Mouse (Mus musculus): Measurements from ENCODE around the gene Tmem80. TPM values are rescaled to one million over a fixed set of nuclear protein-coding genes. Genes with fewer than 3 reads are reported as not detected.

Tmem80 gene
- total RNA-seq, 1 experiment from 2014 or later = 10.5 TPM

DNA sequence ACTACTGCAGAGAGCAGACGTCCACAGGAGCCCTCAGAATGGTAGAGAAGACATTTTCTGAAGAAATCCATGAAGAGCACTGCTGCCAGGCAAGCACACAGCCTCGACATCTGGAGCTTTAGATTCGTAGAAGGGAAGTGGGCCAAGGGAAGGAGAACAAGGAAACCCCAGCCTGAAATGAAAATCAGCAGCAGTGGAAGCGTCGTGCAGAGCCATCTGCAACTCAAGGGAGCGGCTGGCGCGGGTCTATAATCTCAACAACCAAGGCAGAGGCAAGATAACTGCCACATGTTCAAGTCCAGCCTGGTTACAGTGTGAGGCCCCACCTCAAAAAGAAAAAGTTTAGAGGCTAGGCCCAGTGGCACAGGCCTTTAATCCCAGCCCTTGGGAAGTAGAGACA is 12.5 kb upstream of the Tmem80 start:
- ATAC-seq (replicated peaks in 1 of 2; ENCODE audit: insufficient read depth in 1 of 2, low FRiP score in 2 of 2, low TSS enrichment in 1 of 2, low read depth in 1 of 2, poor library complexity in 2 of 2, severe bottlenecking in 2 of 2) = no peak

DNA sequence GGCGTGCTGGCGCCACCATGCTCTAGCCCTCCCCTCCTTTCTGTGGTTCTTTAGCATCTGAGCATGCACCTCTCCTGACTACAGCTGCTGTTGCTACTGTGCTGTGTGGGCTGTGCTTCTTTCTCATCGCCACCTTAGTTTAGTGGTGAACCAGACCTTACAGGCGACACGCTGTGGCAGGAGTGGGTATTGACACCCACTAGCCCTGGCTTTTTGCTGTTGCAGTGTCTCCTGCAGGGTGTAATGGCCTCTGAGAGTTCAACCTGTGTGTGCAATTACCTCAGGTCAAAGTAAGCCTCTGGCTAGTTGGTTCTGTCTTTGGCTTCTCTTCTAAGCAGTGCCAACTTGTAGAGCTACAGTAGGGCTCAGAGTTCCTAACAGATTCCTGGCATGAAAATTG is 11.6 kb upstream of the Tmem80 start:
- ATAC-seq (replicated peaks in 1 of 2; ENCODE audit: insufficient read depth in 1 of 2, low FRiP score in 2 of 2, low TSS enrichment in 1 of 2, low read depth in 1 of 2, poor library complexity in 2 of 2, severe bottlenecking in 2 of 2) = peak; percentile 83 to 88

DNA sequence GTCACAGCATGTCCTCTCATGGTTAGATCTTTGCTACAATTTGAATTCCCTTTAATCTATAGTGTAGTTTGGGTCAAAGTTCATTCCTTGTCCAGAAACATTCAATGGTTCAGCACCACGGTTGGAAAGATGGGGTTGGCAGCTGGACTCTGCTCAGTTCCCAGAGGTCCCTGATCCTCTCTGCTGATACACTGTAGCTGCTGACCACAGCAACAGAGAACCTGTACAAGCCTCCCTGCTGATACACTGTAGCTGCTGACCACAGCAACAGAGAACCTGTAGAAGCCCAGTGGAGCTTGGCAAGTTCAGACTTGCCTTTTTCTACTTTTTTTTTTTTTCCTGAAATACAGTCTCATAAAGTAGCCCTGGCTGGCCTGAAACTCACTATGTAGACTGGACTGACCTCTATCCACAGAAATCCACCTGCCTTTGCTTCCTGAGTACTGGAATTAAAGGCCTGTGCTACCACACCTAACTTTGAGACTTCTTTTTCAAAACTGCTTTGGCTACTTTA is 9.9 kb upstream of the Tmem80 start:
- ATAC-seq (replicated peaks in 1 of 2; ENCODE audit: insufficient read depth in 1 of 2, low FRiP score in 2 of 2, low TSS enrichment in 1 of 2, low read depth in 1 of 2, poor library complexity in 2 of 2, severe bottlenecking in 2 of 2) = no peak

DNA sequence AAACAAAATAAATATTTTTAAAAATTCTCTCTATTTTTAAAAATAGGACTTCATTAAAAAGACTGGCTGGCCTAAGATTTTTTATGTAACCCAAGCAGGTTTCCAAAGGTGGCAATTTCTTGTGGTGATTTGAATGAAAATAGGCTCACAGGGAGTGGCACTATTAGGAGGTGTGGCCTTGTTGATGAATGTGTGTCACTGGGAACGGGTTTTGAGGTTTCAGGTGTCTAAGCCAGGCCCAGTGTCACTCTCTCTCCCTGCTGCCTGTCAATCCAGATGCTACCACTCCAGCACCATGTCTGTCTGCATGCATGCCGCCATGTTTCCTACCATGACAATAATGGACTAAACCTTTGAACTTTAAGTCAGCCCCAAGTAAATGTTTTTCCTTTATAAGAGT is 8.1 kb upstream of the Tmem80 start:
- no peak for ATAC-seq (replicated peaks in 1 of 2; ENCODE audit: insufficient read depth in 1 of 2, low FRiP score in 2 of 2, low TSS enrichment in 1 of 2, low read depth in 1 of 2, poor library complexity in 2 of 2, severe bottlenecking in 2 of 2)

DNA sequence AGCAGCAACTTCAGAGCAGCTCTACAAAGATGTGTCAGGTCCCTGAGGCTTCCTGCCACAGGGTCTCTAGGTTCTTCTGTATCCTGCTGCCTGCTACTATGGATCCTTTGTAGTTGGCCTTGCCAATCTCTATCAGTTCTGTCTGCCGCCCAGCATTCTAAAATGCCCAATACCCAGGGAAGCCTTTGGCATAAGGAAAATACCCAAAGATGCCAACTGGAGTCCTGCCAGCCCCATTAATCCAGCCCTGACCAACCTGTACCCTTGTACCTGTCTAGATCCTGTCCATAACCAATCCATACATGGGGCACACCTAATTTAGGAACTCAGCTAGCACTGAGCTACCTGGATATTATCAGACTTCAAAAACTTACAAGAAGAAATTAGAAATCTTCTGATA is 2.9 kb upstream of the Tmem80 start:
- no peak for ATAC-seq (replicated peaks in 1 of 2; ENCODE audit: insufficient read depth in 1 of 2, low FRiP score in 2 of 2, low TSS enrichment in 1 of 2, low read depth in 1 of 2, poor library complexity in 2 of 2, severe bottlenecking in 2 of 2)

DNA sequence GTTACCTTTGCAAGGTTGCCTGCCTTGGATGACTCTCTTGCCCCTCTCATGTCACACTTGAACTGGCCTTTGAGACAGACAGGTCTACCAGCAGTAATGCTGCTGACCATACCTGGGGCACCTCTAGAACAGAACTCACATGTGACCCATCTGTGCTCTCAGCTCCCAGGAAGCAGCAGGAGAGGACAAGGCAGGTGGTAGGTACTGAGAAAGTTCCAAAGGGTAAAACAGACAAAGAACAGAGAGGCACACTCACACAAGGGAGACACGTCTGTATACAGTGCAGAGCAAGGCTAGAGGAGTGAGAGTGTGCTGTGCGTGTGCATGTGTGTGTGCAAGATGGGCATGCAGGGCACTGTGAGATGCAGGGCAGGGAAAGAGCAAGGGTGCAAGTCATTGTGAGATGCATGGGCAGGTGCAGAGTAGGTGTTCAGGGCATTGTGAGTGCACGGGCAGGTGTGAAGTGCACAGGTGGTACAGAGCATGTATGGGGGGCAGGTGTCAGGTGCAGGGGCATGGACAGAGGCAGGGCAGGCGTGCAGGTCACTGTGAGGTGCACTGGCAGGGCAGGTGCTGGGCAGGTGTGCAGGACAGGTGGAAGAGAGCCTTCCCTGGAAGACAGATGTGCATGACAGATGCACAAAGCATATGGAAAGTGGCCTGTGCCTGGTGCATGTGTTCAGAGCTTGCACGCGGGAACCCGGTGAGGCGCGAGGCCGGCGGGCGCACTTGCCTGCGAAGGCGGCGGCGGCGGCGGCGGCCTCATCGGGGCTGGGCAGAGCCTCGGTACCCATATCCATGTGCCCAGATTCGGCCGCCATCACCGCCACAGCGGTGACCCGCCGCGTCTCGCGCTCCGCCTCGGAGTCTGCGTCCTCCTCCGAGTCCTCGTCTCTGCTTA is 743 bp upstream of the Tmem80 start:
- ATAC-seq (replicated peaks in 1 of 2; ENCODE audit: insufficient read depth in 1 of 2, low FRiP score in 2 of 2, low TSS enrichment in 1 of 2, low read depth in 1 of 2, poor library complexity in 2 of 2, severe bottlenecking in 2 of 2) = no peak

DNA sequence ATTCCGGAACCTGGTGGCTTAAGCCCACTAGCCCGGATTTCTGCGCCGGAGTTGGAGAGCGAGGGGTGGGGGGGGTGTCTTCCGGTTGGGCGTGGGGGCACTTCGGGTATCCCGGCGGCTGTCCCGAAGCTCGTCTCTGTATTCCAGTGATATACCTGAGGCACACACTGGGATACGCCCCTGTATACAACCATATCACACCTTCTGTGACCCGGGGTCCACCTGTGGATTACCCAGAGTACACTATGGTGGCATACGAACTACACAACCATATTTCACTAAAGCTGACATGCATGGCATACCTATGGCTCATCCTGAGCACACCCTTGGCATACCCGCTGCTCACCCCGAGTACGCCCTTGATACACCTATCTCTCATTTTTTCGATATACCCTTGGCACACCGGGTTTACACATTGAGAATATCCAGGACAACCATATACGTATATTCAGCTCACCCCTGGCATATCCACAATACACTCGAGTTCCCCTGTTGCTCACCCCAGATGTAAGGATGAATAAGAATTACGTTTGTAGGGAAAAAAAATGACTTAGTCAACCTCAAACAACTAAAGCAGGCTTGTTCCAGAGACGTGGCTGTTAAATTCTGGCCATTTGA is 943 bp downstream of the Tmem80 start:
- ATAC-seq (replicated peaks in 1 of 2; ENCODE audit: insufficient read depth in 1 of 2, low FRiP score in 2 of 2, low TSS enrichment in 1 of 2, low read depth in 1 of 2, poor library complexity in 2 of 2, severe bottlenecking in 2 of 2) = no peak

DNA sequence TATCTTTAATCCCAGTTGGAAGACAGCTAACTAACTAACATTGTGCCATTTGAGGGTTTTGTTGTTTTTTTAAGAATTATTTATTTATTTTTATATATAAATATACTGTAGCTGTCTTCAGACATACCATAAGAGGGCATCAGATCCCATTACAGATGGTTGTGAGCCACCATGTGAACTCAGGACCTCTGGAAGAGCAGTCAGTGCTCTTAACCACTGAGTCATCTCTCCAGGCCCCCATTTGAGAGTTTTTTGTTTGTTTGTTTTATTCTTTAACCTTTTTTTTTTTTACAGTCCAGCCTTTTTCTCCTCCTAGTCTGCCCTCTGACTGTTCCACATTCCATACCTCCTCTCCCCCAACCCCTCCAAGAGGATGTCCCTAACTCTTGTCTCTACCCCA is 3.2 kb downstream of the Tmem80 start:
- ATAC-seq (replicated peaks in 1 of 2; ENCODE audit: insufficient read depth in 1 of 2, low FRiP score in 2 of 2, low TSS enrichment in 1 of 2, low read depth in 1 of 2, poor library complexity in 2 of 2, severe bottlenecking in 2 of 2) = no peak

DNA sequence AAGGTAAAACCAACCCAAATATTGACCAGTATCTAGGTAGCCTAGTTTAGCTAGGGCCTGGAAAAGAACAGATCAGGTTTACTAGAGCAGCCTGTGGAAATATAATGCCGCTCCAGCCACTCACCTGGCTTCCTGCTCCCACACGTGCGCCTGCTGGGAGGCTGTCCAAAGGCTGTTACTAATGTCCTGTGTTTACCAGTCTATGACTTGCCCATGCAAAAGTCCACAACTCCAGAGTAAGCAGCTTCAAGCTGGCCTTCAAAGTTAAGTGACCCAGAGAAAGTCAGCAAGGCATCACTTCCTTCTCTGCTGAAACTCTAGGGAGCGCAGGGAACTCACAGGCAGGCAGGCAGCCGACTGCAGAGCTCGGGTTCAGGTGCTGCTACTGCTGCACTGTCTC is 4.5 kb downstream of the Tmem80 start:
- no peak for ATAC-seq (replicated peaks in 1 of 2; ENCODE audit: insufficient read depth in 1 of 2, low FRiP score in 2 of 2, low TSS enrichment in 1 of 2, low read depth in 1 of 2, poor library complexity in 2 of 2, severe bottlenecking in 2 of 2)

DNA sequence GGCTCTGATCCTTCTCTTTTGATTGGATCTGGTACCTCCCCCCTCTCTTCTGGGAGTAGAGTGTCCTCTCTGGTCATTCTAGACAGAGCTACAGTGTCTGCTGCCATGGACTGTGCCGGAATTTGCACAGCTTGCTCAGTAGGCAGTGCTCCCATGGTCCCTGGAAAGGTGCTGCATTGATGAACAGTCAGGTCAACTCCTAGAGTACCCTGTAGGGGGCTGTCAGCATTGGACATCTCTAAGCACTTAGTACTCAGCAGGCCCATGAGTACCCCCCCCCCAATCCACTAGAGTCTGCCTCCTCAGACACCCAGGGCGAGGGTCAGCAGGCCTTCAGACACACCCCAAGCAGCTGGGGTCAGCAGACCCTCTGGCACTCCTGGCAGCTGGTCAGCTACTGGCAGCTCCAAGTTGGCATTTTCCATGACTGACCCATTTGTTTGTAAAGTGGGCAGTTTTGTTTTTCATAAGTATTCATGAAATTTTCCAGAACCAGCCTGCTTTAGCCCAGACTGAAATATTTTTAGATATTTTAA is 7.6 kb downstream of the Tmem80 start:
- ATAC-seq (replicated peaks in 1 of 2; ENCODE audit: insufficient read depth in 1 of 2, low FRiP score in 2 of 2, low TSS enrichment in 1 of 2, low read depth in 1 of 2, poor library complexity in 2 of 2, severe bottlenecking in 2 of 2) = no peak

DNA sequence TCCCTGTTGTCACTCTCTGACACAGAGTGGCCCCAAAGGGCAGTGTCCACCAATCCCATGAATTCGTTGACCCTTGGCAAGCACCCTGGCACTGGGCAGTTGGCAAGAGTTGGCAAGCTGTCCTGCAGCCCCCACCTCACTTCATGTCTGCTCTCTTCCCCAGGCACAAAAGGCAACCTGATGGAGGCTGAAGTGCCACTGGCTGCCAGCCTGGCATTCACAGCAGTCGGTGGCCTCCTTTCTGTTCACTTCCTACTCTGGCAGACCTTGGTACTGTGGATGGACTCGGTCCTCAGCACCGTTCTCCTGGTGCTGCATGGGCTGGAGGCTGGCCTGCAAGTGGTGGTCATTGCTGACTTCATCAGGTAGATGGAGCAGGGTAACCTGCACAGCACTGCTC is 8.1 kb downstream of the Tmem80 start:
- ATAC-seq (replicated peaks in 1 of 2; ENCODE audit: insufficient read depth in 1 of 2, low FRiP score in 2 of 2, low TSS enrichment in 1 of 2, low read depth in 1 of 2, poor library complexity in 2 of 2, severe bottlenecking in 2 of 2) = no peak

DNA sequence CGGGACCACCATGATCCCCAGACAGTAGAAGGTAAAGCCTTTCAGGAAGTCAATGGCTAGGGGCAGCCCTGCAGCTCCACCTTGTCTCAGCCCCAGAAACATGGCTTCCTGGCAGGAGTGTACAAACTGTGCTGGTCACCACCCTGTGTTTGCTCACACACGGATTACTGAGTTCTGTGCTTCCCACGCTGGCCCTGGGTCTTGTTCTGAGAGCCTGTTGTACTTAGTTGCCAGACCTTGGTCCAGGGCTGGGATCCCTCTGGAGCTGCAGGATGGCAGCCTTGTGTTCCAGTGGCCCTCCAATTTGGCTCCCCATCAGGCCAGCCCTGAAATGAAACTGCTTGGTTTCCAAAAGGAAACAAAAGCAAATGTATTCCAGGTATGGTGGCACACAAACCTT is 8.8 kb downstream of the Tmem80 start:
- no peak for ATAC-seq (replicated peaks in 1 of 2; ENCODE audit: insufficient read depth in 1 of 2, low FRiP score in 2 of 2, low TSS enrichment in 1 of 2, low read depth in 1 of 2, poor library complexity in 2 of 2, severe bottlenecking in 2 of 2)

DNA sequence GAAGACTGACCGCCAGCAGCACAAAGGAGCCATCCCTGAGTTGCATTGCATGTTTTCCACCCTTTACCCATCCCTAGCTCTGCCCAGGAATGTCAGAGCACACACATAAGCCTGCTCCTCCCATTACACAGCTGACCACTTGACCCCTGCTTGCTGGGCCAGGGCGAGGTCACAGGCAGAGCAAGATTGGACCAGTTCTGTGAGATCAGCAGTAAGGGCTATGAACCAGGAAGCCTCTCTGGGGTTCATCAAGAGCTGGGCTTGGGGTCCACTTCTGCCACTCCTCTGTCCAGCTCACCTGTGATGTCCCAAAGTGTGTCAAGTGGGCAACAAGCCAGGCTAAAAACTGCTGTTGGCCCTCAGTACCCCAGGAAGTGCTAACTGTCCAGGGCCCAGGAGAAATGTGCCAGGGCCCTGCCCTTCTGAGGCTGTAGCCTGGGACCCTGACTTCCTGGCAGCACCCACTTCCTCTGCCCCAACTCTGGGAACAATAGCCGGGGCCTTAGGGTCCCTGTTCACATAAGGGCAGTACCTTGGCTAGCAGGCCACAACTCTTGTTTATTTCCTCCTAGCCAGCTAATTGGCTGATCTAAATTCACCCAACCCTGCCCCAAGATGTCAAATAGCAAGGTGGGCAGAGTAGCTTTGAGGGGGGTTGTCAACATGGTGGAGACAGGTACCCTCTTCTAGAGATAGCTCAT is 10.3 kb downstream of the Tmem80 start:
- no peak for ATAC-seq (replicated peaks in 1 of 2; ENCODE audit: insufficient read depth in 1 of 2, low FRiP score in 2 of 2, low TSS enrichment in 1 of 2, low read depth in 1 of 2, poor library complexity in 2 of 2, severe bottlenecking in 2 of 2)

DNA sequence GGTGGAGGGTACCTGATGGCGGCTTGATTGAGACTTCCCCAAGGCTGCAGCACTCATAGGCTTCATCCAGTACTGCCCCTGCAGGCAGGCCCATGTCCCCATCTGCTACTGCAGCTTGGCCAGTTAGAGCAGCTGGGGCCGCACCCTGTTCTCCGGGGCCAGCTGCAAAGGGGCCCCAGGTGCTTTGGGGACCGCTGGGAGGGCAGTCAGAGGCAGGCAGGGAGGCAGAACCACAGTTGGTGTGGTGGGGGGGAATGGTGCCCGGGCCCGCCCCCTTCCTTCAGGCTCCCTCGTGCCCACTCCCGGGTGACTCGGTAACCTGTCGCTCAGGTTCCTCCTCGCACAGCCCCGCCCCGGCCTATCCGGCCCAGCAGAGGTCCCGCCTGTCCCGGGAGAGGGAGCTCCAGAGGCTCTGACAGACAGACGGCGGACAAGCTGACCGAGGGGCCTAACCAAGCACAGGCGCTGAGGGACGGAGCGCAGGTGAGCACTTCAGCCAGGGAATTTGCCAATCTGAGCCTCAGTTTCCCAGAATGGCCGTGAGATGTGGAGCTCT is 11.1 kb downstream of the Tmem80 start, which contains the start of gene Eps8l2:
Eps8l2 (plus strand) TSS at position 305 of the 556 bp plus-strand sequence.
- peak; percentile 81 to 88 for ATAC-seq (replicated peaks in 1 of 2; ENCODE audit: insufficient read depth in 1 of 2, low FRiP score in 2 of 2, low TSS enrichment in 1 of 2, low read depth in 1 of 2, poor library complexity in 2 of 2, severe bottlenecking in 2 of 2)

DNA sequence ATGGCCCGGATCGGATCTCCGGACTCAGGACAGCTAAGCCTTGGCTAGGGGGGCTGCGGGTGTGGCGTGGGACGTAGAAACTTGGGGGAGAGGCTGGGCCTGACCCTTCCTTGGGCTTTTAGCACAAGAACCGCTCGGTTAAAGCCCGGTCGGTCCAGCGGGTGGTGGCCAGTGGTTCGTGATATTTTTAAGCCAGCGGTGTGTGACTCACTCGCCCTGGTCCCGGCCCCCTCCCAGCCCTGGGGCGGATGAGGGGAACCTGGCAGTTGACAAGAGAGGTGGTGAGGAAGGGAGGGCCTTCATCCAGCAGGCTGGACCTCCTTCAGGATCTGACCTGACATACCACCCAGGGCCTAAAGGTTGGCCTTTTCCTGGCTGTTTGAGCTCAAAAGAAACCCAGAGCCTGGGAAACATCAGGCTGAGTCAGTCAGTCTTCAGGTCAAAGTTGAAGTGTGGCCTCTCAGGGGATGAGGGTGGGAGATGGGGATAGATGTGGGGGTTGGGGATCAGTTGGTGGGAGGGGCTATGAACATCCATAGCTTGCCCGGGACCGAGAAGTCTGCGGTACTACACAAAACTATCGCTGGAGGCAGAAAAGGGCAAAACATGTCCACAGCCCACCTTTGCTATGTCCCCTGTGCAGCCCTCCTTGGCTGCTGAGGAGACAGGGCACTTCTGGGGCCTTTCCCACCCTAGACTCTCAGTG is 11.8 kb downstream of the Tmem80 start:
- ATAC-seq (replicated peaks in 1 of 2; ENCODE audit: insufficient read depth in 1 of 2, low FRiP score in 2 of 2, low TSS enrichment in 1 of 2, low read depth in 1 of 2, poor library complexity in 2 of 2, severe bottlenecking in 2 of 2) = no peak

DNA sequence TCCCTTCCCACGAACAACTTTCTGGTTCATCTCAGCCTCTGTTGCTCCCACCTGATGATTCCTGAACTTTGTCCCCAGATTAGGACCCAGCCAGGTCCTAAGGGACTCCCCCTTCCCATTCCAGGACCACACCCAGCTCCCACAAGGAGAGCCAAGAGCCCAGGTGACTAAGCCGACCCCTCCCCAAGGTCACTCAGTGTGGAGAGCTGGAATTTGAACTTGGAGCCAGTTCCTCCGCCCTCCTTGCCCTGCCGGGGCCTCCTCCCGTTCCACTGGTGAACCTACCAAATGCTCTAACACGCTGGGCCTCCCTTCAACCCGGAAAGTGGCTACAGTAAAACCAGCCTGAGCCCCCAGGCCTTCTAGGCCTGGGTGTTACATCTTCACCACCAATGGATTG is 12.5 kb downstream of the Tmem80 start:
- no peak for ATAC-seq (replicated peaks in 1 of 2; ENCODE audit: insufficient read depth in 1 of 2, low FRiP score in 2 of 2, low TSS enrichment in 1 of 2, low read depth in 1 of 2, poor library complexity in 2 of 2, severe bottlenecking in 2 of 2)

DNA sequence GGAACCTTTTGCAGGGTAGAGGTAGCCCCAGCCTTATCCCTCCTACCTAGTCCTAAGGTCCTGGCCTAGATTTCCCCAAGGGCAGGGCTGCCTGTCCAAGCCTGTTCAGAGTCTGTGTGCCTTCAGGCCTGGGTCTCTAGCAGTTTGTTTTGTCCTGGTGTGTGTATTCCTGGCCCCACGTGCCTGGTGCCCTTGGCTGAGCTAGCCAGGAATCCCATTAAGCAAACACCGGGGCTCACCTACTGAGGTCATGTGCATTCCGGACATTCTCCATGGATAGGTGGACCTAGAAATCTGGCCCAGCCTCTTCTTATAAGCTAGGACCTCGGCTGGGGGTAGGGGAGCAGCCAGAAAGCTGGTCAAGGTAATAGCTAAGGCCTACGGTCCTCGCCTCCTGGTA is 12.9 kb downstream of the Tmem80 start:
- no peak for ATAC-seq (replicated peaks in 1 of 2; ENCODE audit: insufficient read depth in 1 of 2, low FRiP score in 2 of 2, low TSS enrichment in 1 of 2, low read depth in 1 of 2, poor library complexity in 2 of 2, severe bottlenecking in 2 of 2)

Data from hematopoietic stem cell, adult 5-6 weeks (primary cell).